Mouse (Mus musculus): ENCODE results near the gene Sfswap.
"Not testable (repeated sequence)": the region's sequence is repeated elsewhere in the genome, so short reads cannot be mapped to it uniquely, and the experiment has no call there.

Gene Sfswap

GRCm38 (mm10) chr5:129500722-129501634 lies at the start of gene Sfswap:
TSS of gene Sfswap (plus strand) at chr5:129501221.
- peak; percentile 73 for DNase-seq

GRCm38 (mm10) chr5:129452561-129452960 lies 48.5 kb upstream of the Sfswap start:
- DNase-seq: no peak

GRCm38 (mm10) chr5:129454802-129455528 lies 46.1 kb upstream of the Sfswap start:
- DNase-seq: peak; percentile 72

GRCm38 (mm10) chr5:129455529-129455896 lies 45.5 kb upstream of the Sfswap start:
- DNase-seq: no peak

GRCm38 (mm10) chr5:129456579-129457140 lies 44.4 kb upstream of the Sfswap start:
- DNase-seq: no peak

- DNase-seq: no peak
Measured at GRCm38 (mm10) chr5:129458109-129458508, 42.9 kb upstream of the Sfswap start.

GRCm38 (mm10) chr5:129458541-129458940 lies 42.5 kb upstream of the Sfswap start:
- no peak for DNase-seq

- no peak for DNase-seq
Measured at GRCm38 (mm10) chr5:129460798-129461476, 40.1 kb upstream of the Sfswap start.

- DNase-seq: not testable (repeated sequence)
Measured at GRCm38 (mm10) chr5:129463648-129464047, 37.4 kb upstream of the Sfswap start.

- no peak for DNase-seq
Measured at GRCm38 (mm10) chr5:129465788-129466187, 35.2 kb upstream of the Sfswap start.

GRCm38 (mm10) chr5:129475532-129476045 lies 25.4 kb upstream of the Sfswap start:
- DNase-seq: no peak

GRCm38 (mm10) chr5:129489879-129490278 lies 11.1 kb upstream of the Sfswap start:
- DNase-seq: no peak

- no peak for DNase-seq
Measured at GRCm38 (mm10) chr5:129501671-129502070, 650 bp downstream of the Sfswap start.

- no peak for DNase-seq
Measured at GRCm38 (mm10) chr5:129506886-129507285, 5.9 kb downstream of the Sfswap start.

GRCm38 (mm10) chr5:129518180-129518579 lies 17.2 kb downstream of the Sfswap start:
- DNase-seq: no peak

- no peak for DNase-seq
Measured at GRCm38 (mm10) chr5:129518786-129519185, 17.8 kb downstream of the Sfswap start.

GRCm38 (mm10) chr5:129519591-129519990 lies 18.6 kb downstream of the Sfswap start:
- DNase-seq: no peak

GRCm38 (mm10) chr5:129521501-129521900 lies 20.5 kb downstream of the Sfswap start:
- peak; percentile 41 for DNase-seq

- DNase-seq: no peak
Measured at GRCm38 (mm10) chr5:129521913-129522312, 20.9 kb downstream of the Sfswap start.

- no peak for DNase-seq
Measured at GRCm38 (mm10) chr5:129523166-129523565, 22.1 kb downstream of the Sfswap start.

GRCm38 (mm10) chr5:129524751-129525150 lies 23.7 kb downstream of the Sfswap start:
- no peak for DNase-seq

GRCm38 (mm10) chr5:129527162-129527561 lies 26.1 kb downstream of the Sfswap start:
- no peak for DNase-seq

- DNase-seq: no peak
Measured at GRCm38 (mm10) chr5:129529571-129529970, 28.6 kb downstream of the Sfswap start.

All from right cerebral cortex, postnatal 14 days (tissue).